Mouse (Mus musculus): ENCODE results near the gene Efemp2. TPM values are rescaled to one million over a fixed set of nuclear protein-coding genes. Genes with fewer than 3 reads are reported as not detected.

Efemp2 gene
- polyA plus RNA-seq, 1 experiment from 2014 or later, result 208 TPM

DNA sequence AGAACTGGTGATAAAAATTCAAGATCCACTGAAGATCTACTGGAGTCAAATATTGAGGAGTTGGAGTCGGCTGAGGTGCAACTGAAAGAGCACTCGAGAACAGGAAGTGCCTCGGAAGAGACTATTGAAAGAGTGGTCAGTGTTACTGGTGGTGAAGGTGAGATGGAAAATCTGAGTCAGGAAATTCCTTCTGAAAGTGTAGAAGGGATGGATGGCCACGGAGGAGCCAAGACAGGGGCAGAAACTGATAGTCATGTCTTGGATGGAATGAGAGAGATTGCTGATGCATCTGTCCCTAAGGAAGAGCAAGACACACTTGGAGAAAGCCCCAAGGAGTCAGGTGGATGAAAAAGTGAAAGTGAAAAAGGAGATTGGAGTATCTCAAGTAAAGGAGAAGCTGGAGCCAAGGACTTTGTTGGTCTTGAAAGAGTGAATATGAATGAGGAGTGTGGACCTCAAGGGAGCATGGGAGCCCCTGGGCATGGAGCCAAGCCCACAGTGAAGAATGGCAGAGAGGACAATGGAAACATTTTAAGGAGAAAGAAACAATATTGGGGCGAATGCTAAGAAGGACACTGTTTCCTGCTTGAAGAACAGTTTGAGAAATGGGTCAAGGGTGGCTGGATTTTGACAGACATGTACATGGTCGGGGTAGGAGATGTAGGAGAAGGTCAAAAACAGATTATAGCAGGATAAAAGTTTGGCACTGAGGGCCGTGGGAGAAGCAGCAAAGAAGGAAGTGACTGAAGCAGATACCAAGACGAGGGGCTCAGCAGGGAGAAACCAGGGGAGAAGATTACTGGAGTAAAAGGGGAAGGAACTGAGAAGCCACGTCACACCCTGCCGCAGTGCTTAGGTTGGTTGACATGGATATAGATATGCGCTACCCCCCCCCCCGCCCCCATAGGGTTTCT, 38.6 kb downstream of the Efemp2 start:
- peaks cover 29% of the 10 kb centered on the region for H3K4me1 ChIP-seq
- no peaks in the 10 kb centered on the region for H3K27me3 ChIP-seq
- WGBS, result 71% methylated on average over 12 of the region's 12 CpGs
- no peaks in the 10 kb centered on the region for H3K36me3 ChIP-seq
- no peak overlapping the region for H3K4me3 ChIP-seq
- H3K9ac ChIP-seq, result no peak overlapping the region
- H3K27ac ChIP-seq, result no peak overlapping the region
- peak overlapping the region; percentile 25 for H3K4me2 ChIP-seq
- no peak for ATAC-seq (ENCODE audit: borderline replicate concordance, extremely low read depth, low FRiP score, low TSS enrichment)
- H3K9me3 ChIP-seq, result no peaks in the 10 kb centered on the region

DNA sequence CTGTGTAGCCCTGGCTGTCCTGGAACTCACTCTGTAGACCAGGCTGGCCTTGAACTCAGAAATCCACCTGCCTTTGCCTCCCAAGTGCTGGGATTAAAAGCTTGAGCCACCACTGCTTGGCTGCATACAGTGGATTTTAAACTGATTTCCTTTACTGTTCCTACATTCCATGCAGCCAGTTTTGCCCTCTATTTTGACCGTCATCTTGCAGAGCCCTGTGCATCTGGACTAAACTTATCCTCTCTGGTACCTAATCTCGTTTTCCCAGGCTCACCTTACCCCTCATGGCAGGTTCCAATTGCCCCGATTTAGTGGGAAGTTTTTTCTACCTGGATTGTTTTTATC, 39.2 kb downstream of the Efemp2 start:
- no peak for ATAC-seq (ENCODE audit: borderline replicate concordance, extremely low read depth, low FRiP score, low TSS enrichment)

DNA sequence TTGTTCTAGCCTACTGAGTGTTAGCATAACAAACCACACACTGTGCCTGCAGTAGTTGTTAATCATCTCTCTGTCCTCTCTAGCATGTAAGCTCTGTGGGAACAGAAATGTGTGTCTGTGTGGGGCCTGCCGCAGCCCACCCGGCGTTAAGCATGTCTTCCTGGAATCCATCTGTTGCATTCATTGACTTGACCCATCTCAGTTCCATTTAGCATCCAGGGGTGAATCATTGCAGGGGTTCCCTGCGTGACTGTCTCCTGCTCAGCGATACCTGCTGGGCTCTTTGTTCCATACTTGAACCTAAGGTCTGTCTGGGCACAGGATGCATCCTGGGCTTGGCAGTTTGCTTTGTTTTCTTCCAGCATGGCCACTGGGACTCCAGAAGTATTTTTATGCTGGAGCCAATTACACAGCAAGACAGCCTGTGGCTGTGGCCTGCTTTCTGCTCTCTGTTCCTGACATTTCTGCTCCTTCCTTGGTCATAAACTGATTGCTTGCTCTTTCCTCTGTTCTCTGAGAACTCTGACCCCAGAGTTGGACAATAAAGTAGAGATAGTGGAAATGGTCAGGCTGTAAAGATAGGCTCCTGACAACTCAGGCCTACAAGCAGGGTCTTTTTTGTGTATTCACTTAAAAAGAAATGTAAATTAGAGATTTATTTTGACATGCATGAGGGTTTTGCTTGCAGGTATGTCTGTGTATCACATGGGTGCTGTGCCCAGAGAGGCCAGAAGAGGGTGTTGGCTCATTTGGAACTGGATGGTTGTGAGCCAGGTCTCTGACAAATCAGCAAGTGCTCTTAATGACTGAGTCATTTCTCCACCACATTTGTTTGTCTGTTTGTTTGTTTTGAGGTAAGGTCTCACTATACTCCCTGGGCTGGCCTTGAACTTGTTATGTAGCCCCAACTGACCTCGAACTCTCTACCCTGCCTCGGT, 42.4 kb downstream of the Efemp2 start:
- H3K27me3 ChIP-seq, result no peaks in the 10 kb centered on the region
- 83% methylated on average over 7 of the region's 7 CpGs for WGBS
- no peak overlapping the region for H3K4me2 ChIP-seq
- H3K36me3 ChIP-seq, result no peaks in the 10 kb centered on the region
- ATAC-seq (ENCODE audit: borderline replicate concordance, extremely low read depth, low FRiP score, low TSS enrichment), result no peak
- H3K4me1 ChIP-seq, result peaks cover 15% of the 10 kb centered on the region
- no peaks in the 10 kb centered on the region for H3K9me3 ChIP-seq
- H3K27ac ChIP-seq, result no peak overlapping the region
- H3K4me3 ChIP-seq, result no peak overlapping the region
- H3K9ac ChIP-seq, result no peak overlapping the region

More for the DNA sequence above, 39.2 kb downstream of the Efemp2 start:
- Histone ChIP-seq H3K27me3 (no peaks in the 10 kb centered on the region), H3K9me3 (no peaks in the 10 kb centered on the region), H3K4me3 (no peak overlapping the region), H3K36me3 (no peaks in the 10 kb centered on the region), H3K9ac (no peak overlapping the region), H3K27ac (no peak overlapping the region), H3K4me2 (no peak overlapping the region), H3K4me1 (peaks cover 29% of the 10 kb centered on the region)
- 84% methylated on average over 3 of the region's 3 CpGs for WGBS

DNA sequence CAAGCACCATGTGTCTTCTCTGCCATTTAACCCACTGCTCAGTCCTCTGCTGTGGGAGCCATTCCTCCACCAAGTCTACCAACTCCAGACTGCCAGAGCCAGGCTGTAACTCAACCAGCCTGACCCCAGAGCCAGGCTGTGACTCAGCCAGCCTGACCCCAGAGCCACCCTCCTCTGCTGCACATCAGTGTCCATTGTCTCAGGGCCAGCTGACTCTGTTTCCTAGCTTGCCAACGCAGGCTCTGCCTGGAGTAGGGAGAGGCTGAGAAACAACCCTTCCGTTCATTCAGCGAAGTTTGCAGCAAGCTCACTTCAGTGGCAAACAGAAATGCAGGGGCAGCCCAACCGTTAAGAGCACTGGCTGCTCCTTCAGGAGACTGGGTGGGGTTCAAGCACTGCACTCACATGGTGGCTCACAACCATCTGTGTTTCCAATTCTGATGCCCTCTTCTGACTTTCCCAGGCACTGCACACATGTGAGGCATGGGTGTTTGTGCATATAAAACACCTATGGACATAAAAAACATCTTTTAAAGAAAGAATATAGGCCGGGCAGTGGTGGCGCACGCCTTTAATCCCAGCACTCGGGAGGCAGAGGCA, 43.3 kb downstream of the Efemp2 start:
- H3K36me3 ChIP-seq, result no peaks in the 10 kb centered on the region
- no peak overlapping the region for H3K4me3 ChIP-seq
- no peaks in the 10 kb centered on the region for H3K27me3 ChIP-seq
- no peak overlapping the region for H3K4me2 ChIP-seq
- no peak for ATAC-seq (ENCODE audit: borderline replicate concordance, extremely low read depth, low FRiP score, low TSS enrichment)
- H3K9me3 ChIP-seq, result no peaks in the 10 kb centered on the region
- H3K4me1 ChIP-seq, result peaks cover 8% of the 10 kb centered on the region
- WGBS, result 66% methylated on average over 8 of the region's 8 CpGs
- no peak overlapping the region for H3K9ac ChIP-seq
- no peak overlapping the region for H3K27ac ChIP-seq

DNA sequence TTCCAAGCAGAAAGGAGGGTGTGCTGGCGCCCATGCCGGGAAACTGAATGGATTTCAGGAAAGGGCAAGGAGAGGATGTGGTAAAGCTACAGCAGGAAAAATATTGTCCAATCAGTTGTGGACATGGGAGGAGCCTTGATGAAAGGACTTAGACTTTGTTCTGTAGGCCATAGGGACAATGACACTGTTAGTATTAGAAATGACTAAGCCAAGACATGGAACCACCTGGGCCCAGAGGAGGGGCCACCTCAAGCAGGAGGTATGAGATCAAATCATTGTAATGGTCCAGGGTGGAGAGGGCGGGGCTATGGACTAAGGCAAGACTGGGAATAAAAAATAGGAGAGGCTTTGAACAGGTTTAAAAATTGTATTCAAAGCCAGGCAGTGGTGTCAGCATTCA, 45.0 kb downstream of the Efemp2 start:
- ATAC-seq (ENCODE audit: borderline replicate concordance, extremely low read depth, low FRiP score, low TSS enrichment), result no peak
- 80% methylated on average over 3 of the region's 3 CpGs for WGBS
- Histone ChIP-seq H3K4me3 (no peak overlapping the region), H3K4me1 (no peaks in the 10 kb centered on the region), H3K27me3 (no peaks in the 10 kb centered on the region), H3K9me3 (no peaks in the 10 kb centered on the region), H3K36me3 (no peaks in the 10 kb centered on the region), H3K9ac (no peak overlapping the region), H3K4me2 (no peak overlapping the region), H3K27ac (no peak overlapping the region)

DNA sequence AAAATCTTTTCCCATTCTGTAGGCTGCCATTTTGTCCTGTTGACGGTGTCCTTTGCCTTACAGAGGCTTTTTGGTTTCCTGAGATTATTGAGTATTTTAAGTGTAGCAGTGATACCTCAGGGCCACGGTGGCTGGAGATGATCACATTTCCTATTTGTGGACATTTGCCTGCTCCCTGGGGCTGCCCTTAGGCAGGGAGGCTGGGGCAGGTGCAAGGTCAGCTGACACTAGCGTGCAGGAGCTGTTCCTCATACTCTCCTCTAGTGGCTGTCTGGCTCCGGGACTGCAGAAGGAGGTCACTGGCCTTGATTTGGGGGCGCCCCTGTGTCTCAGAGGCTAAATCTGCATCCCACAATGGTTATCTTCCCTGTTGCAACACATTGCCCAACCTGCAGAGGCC, 51.5 kb downstream of the Efemp2 start:
- Histone ChIP-seq H3K27ac (no peak overlapping the region), H3K9me3 (no peaks in the 10 kb centered on the region), H3K4me3 (no peak overlapping the region), H3K27me3 (no peaks in the 10 kb centered on the region), H3K9ac (no peak overlapping the region), H3K4me1 (peaks cover 8% of the 10 kb centered on the region; the same call in 1 of the 2 replicates), H3K36me3 (no peaks in the 10 kb centered on the region), H3K4me2 (no peak overlapping the region)
- 56% methylated on average over 5 of the region's 5 CpGs for WGBS
- no peak for ATAC-seq (ENCODE audit: borderline replicate concordance, extremely low read depth, low FRiP score, low TSS enrichment)

DNA sequence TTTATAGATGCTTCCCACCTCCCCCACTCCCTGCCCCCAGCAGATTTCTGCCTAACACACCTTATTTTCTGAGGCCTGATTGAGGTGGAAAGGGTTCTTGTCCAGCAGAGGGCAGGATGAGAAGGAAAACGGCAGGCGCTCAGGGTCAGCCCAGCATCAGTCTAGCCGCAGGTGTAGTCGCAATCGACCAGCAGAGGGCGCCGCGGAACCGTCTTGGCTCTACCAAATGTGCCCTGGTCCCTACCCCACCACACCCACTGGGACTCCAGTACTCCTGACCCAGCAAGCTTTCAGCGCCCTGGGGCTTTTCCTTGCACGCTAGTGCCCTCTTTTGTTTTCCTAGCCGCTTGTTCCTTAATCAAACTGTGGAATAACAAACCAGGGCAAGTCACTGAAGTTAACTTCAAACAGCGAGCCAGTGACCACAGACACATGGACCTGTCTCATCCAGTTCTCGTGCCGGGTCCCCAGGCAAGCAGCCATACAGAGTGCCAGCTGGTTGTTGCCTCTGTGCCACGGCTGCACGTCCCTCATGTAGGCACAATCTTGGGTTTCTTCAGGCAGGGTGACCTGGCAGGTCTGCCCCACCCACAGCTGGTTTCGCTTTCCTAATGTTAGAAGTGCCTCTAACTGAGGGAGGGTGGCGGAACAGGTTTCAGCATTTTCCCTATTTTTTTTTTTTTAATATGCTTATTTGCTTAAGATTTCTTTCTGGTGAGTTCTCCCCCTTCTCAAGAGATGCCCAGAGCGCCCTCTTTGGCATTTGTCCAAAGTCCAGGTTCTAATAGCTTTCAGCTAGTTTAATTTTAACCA, 55.8 kb downstream of the Efemp2 start:
- Histone ChIP-seq H3K9ac (no peak overlapping the region), H3K4me2 (peak overlapping the region; percentile 52), H3K27me3 (no peaks in the 10 kb centered on the region), H3K4me3 (peak overlapping the region; percentile 29), H3K36me3 (no peaks in the 10 kb centered on the region), H3K4me1 (peaks cover 19% of the 10 kb centered on the region; the same call in 1 of the 2 replicates), H3K27ac (peak overlapping the region; percentile 87), H3K9me3 (no peaks in the 10 kb centered on the region)
- ATAC-seq (ENCODE audit: borderline replicate concordance, extremely low read depth, low FRiP score, low TSS enrichment), result peak; percentile 96
- WGBS, result 10% methylated on average over 20 of the region's 20 CpGs

DNA sequence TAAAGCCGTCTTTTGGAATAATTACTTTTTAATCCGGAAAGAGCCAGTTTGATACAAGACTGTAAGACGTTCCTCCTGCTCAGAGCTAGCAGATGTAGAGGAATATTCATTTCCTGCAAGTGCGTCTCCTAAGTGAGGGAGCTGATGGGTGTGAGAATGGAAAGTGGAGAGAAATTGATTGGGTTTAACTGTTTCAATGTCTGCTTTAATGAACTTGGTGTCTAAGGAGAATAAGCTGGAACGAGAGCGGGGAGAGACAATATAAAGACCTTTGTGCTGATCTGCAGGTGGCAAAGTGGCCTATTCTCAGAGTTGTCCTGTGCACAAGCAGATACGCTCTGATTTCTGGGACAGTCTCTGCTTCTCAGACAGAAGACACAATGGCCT, 56.4 kb downstream of the Efemp2 start:
- WGBS, result 49% methylated on average over 7 of the region's 7 CpGs
- Histone ChIP-seq H3K9me3 (no peaks in the 10 kb centered on the region), H3K9ac (no peak overlapping the region), H3K36me3 (no peaks in the 10 kb centered on the region), H3K4me1 (peaks cover 19% of the 10 kb centered on the region; the same call in 1 of the 2 replicates), H3K27ac (peak overlapping the region; percentile 77), H3K27me3 (no peaks in the 10 kb centered on the region; the same call in 1 of the 2 replicates), H3K4me2 (peak overlapping the region; percentile 52), H3K4me3 (no peak overlapping the region)
- ATAC-seq (ENCODE audit: borderline replicate concordance, extremely low read depth, low FRiP score, low TSS enrichment), result no peak

Other genes starting within 250 kb of the Efemp2 start
- 20.6 and 21.4 TPM in 2 replicates for gene Pacs1, start 200.8 kb upstream of the Efemp2 start, polyA plus RNA-seq (2015; fragmentation: Nextera tagmentation; extraction: Ambion mirVana)
- gene Sf3b2, start 178.5 kb upstream of the Efemp2 start, polyA plus RNA-seq (2015; fragmentation: Nextera tagmentation; extraction: Ambion mirVana), result 320 and 328 TPM in 2 replicates
- gene Gal3st3, start 175.6 kb upstream of the Efemp2 start, polyA plus RNA-seq (2015; fragmentation: Nextera tagmentation; extraction: Ambion mirVana), result 1.7 and 2.4 TPM in 2 replicates
- gene Catsper1, start 138.2 kb upstream of the Efemp2 start, polyA plus RNA-seq (2015; fragmentation: Nextera tagmentation; extraction: Ambion mirVana), result not detected in 2 replicates
- 0.60 and 0.69 TPM in 2 replicates for gene Cst6, start 124.4 kb upstream of the Efemp2 start, polyA plus RNA-seq (2015; fragmentation: Nextera tagmentation; extraction: Ambion mirVana)
- gene Eif1ad, start 107.2 kb upstream of the Efemp2 start, polyA plus RNA-seq (2015; fragmentation: Nextera tagmentation; extraction: Ambion mirVana), result 61.5 and 61.8 TPM in 2 replicates
- 466 and 504 TPM in 2 replicates for gene Banf1, start 106.8 kb upstream of the Efemp2 start, polyA plus RNA-seq (2015; fragmentation: Nextera tagmentation; extraction: Ambion mirVana)
- 67.1 and 81.7 TPM in 2 replicates for gene Sart1, start 85.3 kb upstream of the Efemp2 start, polyA plus RNA-seq (2015; fragmentation: Nextera tagmentation; extraction: Ambion mirVana)
- 0.59 and 0.79 TPM in 2 replicates for gene Tsga10ip, start 71.4 kb upstream of the Efemp2 start, polyA plus RNA-seq (2015; fragmentation: Nextera tagmentation; extraction: Ambion mirVana)
- gene Drap1, start 49.0 kb upstream of the Efemp2 start, polyA plus RNA-seq (2015; fragmentation: Nextera tagmentation; extraction: Ambion mirVana), result 243 and 268 TPM in 2 replicates
- 56.5 and 58.6 TPM in 2 replicates for gene AI837181, start 48.8 kb upstream of the Efemp2 start, polyA plus RNA-seq (2015; fragmentation: Nextera tagmentation; extraction: Ambion mirVana)
- gene Fosl1, start 26.4 kb upstream of the Efemp2 start, polyA plus RNA-seq (2015; fragmentation: Nextera tagmentation; extraction: Ambion mirVana), result not detected in 2 replicates
- 12.1 and 12.4 TPM in 2 replicates for gene Ccdc85b, start 16.1 kb upstream of the Efemp2 start, polyA plus RNA-seq (2015; fragmentation: Nextera tagmentation; extraction: Ambion mirVana)
- 101 and 117 TPM in 2 replicates for gene Fibp, start 13.3 kb upstream of the Efemp2 start, polyA plus RNA-seq (2015; fragmentation: Nextera tagmentation; extraction: Ambion mirVana)
- gene Ctsw, start 5.4 kb upstream of the Efemp2 start, polyA plus RNA-seq (2015; fragmentation: Nextera tagmentation; extraction: Ambion mirVana), result 1.9 and 3.3 TPM in 2 replicates
- gene Mus81, start 14.4 kb downstream of the Efemp2 start, polyA plus RNA-seq (2015; fragmentation: Nextera tagmentation; extraction: Ambion mirVana), result 40.2 and 43.9 TPM in 2 replicates
- gene Cfl1, start 16.5 kb downstream of the Efemp2 start, polyA plus RNA-seq (2015; fragmentation: Nextera tagmentation; extraction: Ambion mirVana), result 2,855 and 2,978 TPM in 2 replicates
- 0.20 TPM in 1 of 2 replicates, not detected in the other for gene 1700020D05Rik, start 29.8 kb downstream of the Efemp2 start, polyA plus RNA-seq (2015; fragmentation: Nextera tagmentation; extraction: Ambion mirVana)
- gene Snx32, start 36.6 kb downstream of the Efemp2 start, polyA plus RNA-seq (2015; fragmentation: Nextera tagmentation; extraction: Ambion mirVana), result 5.8 and 7.4 TPM in 2 replicates
- gene Ovol1, start 86.7 kb downstream of the Efemp2 start, polyA plus RNA-seq (2015; fragmentation: Nextera tagmentation; extraction: Ambion mirVana), result 2.1 and 2.2 TPM in 2 replicates
- gene Ap5b1, start 94.1 kb downstream of the Efemp2 start, polyA plus RNA-seq (2015; fragmentation: Nextera tagmentation; extraction: Ambion mirVana), result 5.7 and 5.9 TPM in 2 replicates
- gene Rnaseh2c, start 127.9 kb downstream of the Efemp2 start, polyA plus RNA-seq (2015; fragmentation: Nextera tagmentation; extraction: Ambion mirVana), result 143 and 153 TPM in 2 replicates
- gene Kat5, start 136.3 kb downstream of the Efemp2 start, polyA plus RNA-seq (2015; fragmentation: Nextera tagmentation; extraction: Ambion mirVana), result 51.9 and 54.4 TPM in 2 replicates
- gene Rela, start 163.5 kb downstream of the Efemp2 start, polyA plus RNA-seq (2015; fragmentation: Nextera tagmentation; extraction: Ambion mirVana), result 52.7 and 53.8 TPM in 2 replicates
- 44.7 and 48.0 TPM in 2 replicates for gene Sipa1, start 189.8 kb downstream of the Efemp2 start, polyA plus RNA-seq (2015; fragmentation: Nextera tagmentation; extraction: Ambion mirVana)
- 44.1 and 45.2 TPM in 2 replicates for gene Map3k11, start 214.8 kb downstream of the Efemp2 start, polyA plus RNA-seq (2015; fragmentation: Nextera tagmentation; extraction: Ambion mirVana)
- 18.2 and 20.9 TPM in 2 replicates for gene Pcnx3, start 215.0 kb downstream of the Efemp2 start, polyA plus RNA-seq (2015; fragmentation: Nextera tagmentation; extraction: Ambion mirVana)
- gene Kcnk7, start 230.4 kb downstream of the Efemp2 start, polyA plus RNA-seq (2015; fragmentation: Nextera tagmentation; extraction: Ambion mirVana), result 0.69 TPM in 1 of 2 replicates, not detected in the other